Comparison of ENCODE assay signal across 17 mouse cellular contexts in genomic region chr2:155991151-155991550, GRCm38 (mm10). TPM values are rescaled to one million over a fixed set of nuclear protein-coding genes. Genes with fewer than 3 reads are reported as not detected.
A peak's percentile ranks its signal among the peaks of the same experiment; 100 is the strongest.
DNase-seq lines count a peak whose midpoint lies in the region; ATAC-seq and TF ChIP-seq lines count a peak whose summit lies in the region.
"Had no signal": no experiment of that assay in that cellular context is flagged by ENCODE, and none has a peak within 500 bp of the region (broad histone marks: within the 10 kb centered on the region; RNA-seq: fewer than 3 reads in every experiment).

No protein-coding gene starts in this region.

- peaks cover 50% of the 10 kb centered on the region for H3K36me3 ChIP-seq in liver, embryonic 14.5 days (replicated peaks; ENCODE audit: control insufficient read depth, insufficient read depth, low read depth)

- no peak for TF ChIP-seq POLR2A in cerebellum, adult 2 months (IDR thresholded peaks at IDR 0.05; ENCODE audit: borderline replicate concordance, insufficient read depth, low read length)

- no peak for ATAC-seq in liver, embryonic 14.5 days (ENCODE audit: insufficient read depth)
- ATAC-seq: forebrain, embryonic 14.5 days had no signal

- peaks cover 48% of the 10 kb centered on the region for H3K4me1 ChIP-seq in cerebellum, adult 2 months (ENCODE audit: control insufficient read depth, insufficient read depth, low read length)
- peaks cover 31 to 42% of the 10 kb centered on the region in 2 experiments for H3K4me1 ChIP-seq in liver, embryonic 14.5 days (replicated peaks; ENCODE audit: control insufficient read depth in 2 of 2, insufficient read depth in 2 of 2, low read length in 1 of 2)
- H3K4me1 ChIP-seq: embryonic facial prominence, embryonic 13.5 days; hindbrain, embryonic 15.5 days; lung, embryonic 15.5 days had no signal

- H3K27me3 ChIP-seq in cerebellum, adult 2 months (ENCODE audit: control insufficient read depth, insufficient read depth, low read length), result no peaks in the 10 kb centered on the region
- no peaks in the 10 kb centered on the region for H3K27me3 ChIP-seq in liver, embryonic 14.5 days (ENCODE audit: control insufficient read depth, insufficient read depth, low read length)
- H3K27me3 ChIP-seq: embryonic facial prominence, embryonic 13.5 days; hindbrain, embryonic 15.5 days; lung, embryonic 15.5 days; megakaryocyte, embryonic 14.5 days had no signal

- 24% methylated on average over 10 of the region's 10 CpGs for WGBS in cerebellum, adult 2 months
- 85% methylated on average over 10 of the region's 10 CpGs for WGBS in liver, embryonic 14.5 days (ENCODE audit: insufficient replicate concordance)

- H3K9ac ChIP-seq in liver, embryonic 14.5 days (replicated peaks), result peak overlapping the region; percentile 92
- H3K9ac ChIP-seq: embryonic facial prominence, embryonic 13.5 days; hindbrain, embryonic 15.5 days; lung, embryonic 15.5 days had no signal

- peak overlapping the region; percentile 82 for H3K4me2 ChIP-seq in liver, embryonic 14.5 days (ENCODE audit: low read depth)
- H3K4me2 ChIP-seq: embryonic facial prominence, embryonic 13.5 days; hindbrain, embryonic 15.5 days; lung, embryonic 15.5 days had no signal

- no peak for DNase-seq in layer of hippocampus, adult 2 months (ENCODE audit: low spot score in 2 of 2)
- no peak for DNase-seq in layer of hippocampus, adult 11-12 months (ENCODE audit: low spot score)
- peak; percentile 41 to 58 for DNase-seq in cerebellum, adult 2 months
- DNase-seq in cerebellum, postnatal 14 days, result peak; percentile 59 to 69
- DNase-seq in liver, embryonic 14.5 days (ENCODE audit: low read depth in 3 of 3, low spot score in 3 of 3), result no peak
- DNase-seq in spleen, postnatal 14 days (ENCODE audit: low spot score in 2 of 2), result no peak
- DNase-seq in right cerebral cortex, postnatal 4 days, result no peak
- DNase-seq: gastrocnemius, adult 2 months had no signal

- no peak for TF ChIP-seq CTCF in layer of hippocampus, adult 2 months (conservative IDR thresholded peaks at IDR 0.05)
- no peak for TF ChIP-seq CTCF in cerebellum, adult 2 months (IDR thresholded peaks at IDR 0.05; ENCODE audit: borderline replicate concordance, insufficient read depth, low read depth, low read length)
- no peak for TF ChIP-seq CTCF in liver, embryonic 14.5 days (IDR thresholded peaks at IDR 0.05; ENCODE audit: low read depth)

- TF ChIP-seq EP300 in liver, embryonic 14.5 days (IDR thresholded peaks at IDR 0.05; ENCODE audit: low read depth), result no peak

- H3K9me3 ChIP-seq in liver, embryonic 14.5 days (ENCODE audit: control insufficient read depth, low read length), result no peaks in the 10 kb centered on the region
- H3K9me3 ChIP-seq: embryonic facial prominence, embryonic 13.5 days; hindbrain, embryonic 15.5 days; lung, embryonic 15.5 days; megakaryocyte, embryonic 14.5 days had no signal

- H3K4me3 ChIP-seq in layer of hippocampus, adult 2 months, result no peak overlapping the region
- H3K4me3 ChIP-seq in cerebellum, adult 2 months (replicated peaks; ENCODE audit: insufficient read depth, low read depth, low read length), result no peak overlapping the region
- H3K4me3 ChIP-seq in liver, embryonic 14.5 days (ENCODE audit: insufficient read depth in 1 of 2, low read depth in 2 of 2, low read length in 2 of 2), result peak overlapping the region; percentile 9 to 62; a peak in 3 of 4 replicates
- H3K4me3 ChIP-seq: embryonic facial prominence, embryonic 13.5 days; gastrocnemius, adult 2 months; hindbrain, embryonic 15.5 days; lung, embryonic 15.5 days; megakaryocyte, embryonic 14.5 days; myocyte had no signal

- peak overlapping the region; percentile 67; the same call in 1 of the 2 replicates for H3K27ac ChIP-seq in layer of hippocampus, adult 2 months
- peak overlapping the region; percentile 88 for H3K27ac ChIP-seq in cerebellum, adult 2 months (ENCODE audit: insufficient read depth, low read length)
- H3K27ac ChIP-seq in liver, embryonic 14.5 days, result no peak overlapping the region
- H3K27ac ChIP-seq: embryonic facial prominence, embryonic 13.5 days; lung, embryonic 15.5 days had no signal

RNA-seq across cellular contexts. Expression of gene 6430550D23Rik, which starts 16.6 kb away (rescaled TPM):
- 1 to 10 TPM; 2.9 to 4.1 TPM for total RNA-seq in layer of hippocampus, adult 2 months (2021)
- polyA plus RNA-seq in cerebellum, adult 2 months (2012; rRNA removed), result 3.7 and 4.2 TPM in 2 replicates
- polyA plus RNA-seq in liver, embryonic 14.5 days (2012; rRNA removed), result 1.6 and 2.1 TPM in 2 replicates
- 0.41 and 1.9 TPM in 2 replicates for polyA plus RNA-seq in liver, embryonic 14.5 days (2014; fragmentation: Nextera tagmentation; extraction: Ambion mirVana)
- total RNA-seq: common myeloid progenitor, adult 5-6 weeks had no signal

RNA-seq across cellular contexts. Expression of gene Ergic3, which starts 16.7 kb away (rescaled TPM):
- 100 to 1,000 TPM; 195 to 213 TPM for total RNA-seq in layer of hippocampus, adult 2 months (2021)
- 316 and 328 TPM in 2 replicates for polyA plus RNA-seq in cerebellum, adult 2 months (2012; rRNA removed)
- polyA plus RNA-seq in liver, embryonic 14.5 days (2012; rRNA removed), result 72.8 and 90.2 TPM in 2 replicates
- polyA plus RNA-seq in liver, embryonic 14.5 days (2014; fragmentation: Nextera tagmentation; extraction: Ambion mirVana), result 95.7 and 98.0 TPM in 2 replicates

RNA-seq across cellular contexts. Expression of gene Cep250, which starts 34.9 kb away (rescaled TPM):
- 10 to 100 TPM; 19.0 to 21.0 TPM for total RNA-seq in layer of hippocampus, adult 2 months (2021)
- 20.7 and 21.2 TPM in 2 replicates for polyA plus RNA-seq in cerebellum, adult 2 months (2012; rRNA removed)
- 6.0 and 9.8 TPM in 2 replicates for polyA plus RNA-seq in liver, embryonic 14.5 days (2012; rRNA removed)
- 7.4 and 9.3 TPM in 2 replicates for polyA plus RNA-seq in liver, embryonic 14.5 days (2014; fragmentation: Nextera tagmentation; extraction: Ambion mirVana)

RNA-seq across cellular contexts. Expression of gene Gdf5, which starts 46.0 kb away (rescaled TPM):
- total RNA-seq in layer of hippocampus, adult 2 months (2021), result under 1 TPM in 1 of 2 experiments, not detected in 1; 0.15 TPM
- 0.14 and 0.21 TPM in 2 replicates for polyA plus RNA-seq in cerebellum, adult 2 months (2012; rRNA removed)
- 0.02 and 0.09 TPM in 2 replicates for polyA plus RNA-seq in liver, embryonic 14.5 days (2012; rRNA removed)
- polyA plus RNA-seq in liver, embryonic 14.5 days (2014; fragmentation: Nextera tagmentation; extraction: Ambion mirVana), result not detected in 2 replicates
- total RNA-seq: common myeloid progenitor, adult 5-6 weeks had no signal

RNA-seq across cellular contexts. Expression of gene Gm15557, which starts 50.6 kb away (rescaled TPM):
- not detected for total RNA-seq in layer of hippocampus, adult 2 months (2021)
- not detected in 2 replicates for polyA plus RNA-seq in cerebellum, adult 2 months (2012; rRNA removed)
- not detected in 2 replicates for polyA plus RNA-seq in liver, embryonic 14.5 days (2012; rRNA removed)
- polyA plus RNA-seq in liver, embryonic 14.5 days (2014; fragmentation: Nextera tagmentation; extraction: Ambion mirVana), result not detected in 2 replicates
- total RNA-seq: common myeloid progenitor, adult 5-6 weeks; gastrocnemius, adult 2 months; left cerebral cortex, postnatal 36 days had no signal
- polyA plus RNA-seq: embryonic facial prominence, embryonic 13.5 days; forebrain, embryonic 14.5 days; hindbrain, embryonic 15.5 days; kidney, embryonic 14.5 days; lung, embryonic 15.5 days had no signal

Comparison
In these comparisons a context has a peak if more than half of its experiments do, and no peak if none do; other contexts are left out.
1. DNase-seq: peak in cerebellum, adult 2 months (2 of 2) and cerebellum, postnatal 14 days (2 of 2); none in layer of hippocampus, adult 2 months (0 of 2), layer of hippocampus, adult 11-12 months (single experiment), liver, embryonic 14.5 days (0 of 3), spleen, postnatal 14 days (0 of 2) and right cerebral cortex, postnatal 4 days (single experiment).
2. H3K4me3 ChIP-seq: peak in liver, embryonic 14.5 days (2 of 2); none in layer of hippocampus, adult 2 months (single experiment) and cerebellum, adult 2 months (single experiment).